Mouse (Mus musculus) G1E-ER4 (cell line): ENCODE measurements around the gene Ar. TPM values are rescaled to one million over a fixed set of nuclear protein-coding genes. Genes with fewer than 3 reads are reported as not detected.

ENCODE experiments used
- GATA1 ChIP-seq: IDR thresholded peaks from one replicate; pipeline ENCODE4 v1.8.0; 2012; ENCODE audit warnings: low read length, inconsistent platforms
- polyA plus RNA-seq: library from polyadenylated mRNA; stranded (reverse); fragments of >175 nt; gene quantifications from 2 replicates; pipeline ENCODE4 v1.2.3, GENCODE M21; 2012

The Ar gene
- polyA plus RNA-seq, 1 experiment, result not detected

GRCm38 (mm10) chrX:98323105-98323504, 174.5 kb downstream of the Ar start:
- TF ChIP-seq GATA1, result no peak

DNA sequence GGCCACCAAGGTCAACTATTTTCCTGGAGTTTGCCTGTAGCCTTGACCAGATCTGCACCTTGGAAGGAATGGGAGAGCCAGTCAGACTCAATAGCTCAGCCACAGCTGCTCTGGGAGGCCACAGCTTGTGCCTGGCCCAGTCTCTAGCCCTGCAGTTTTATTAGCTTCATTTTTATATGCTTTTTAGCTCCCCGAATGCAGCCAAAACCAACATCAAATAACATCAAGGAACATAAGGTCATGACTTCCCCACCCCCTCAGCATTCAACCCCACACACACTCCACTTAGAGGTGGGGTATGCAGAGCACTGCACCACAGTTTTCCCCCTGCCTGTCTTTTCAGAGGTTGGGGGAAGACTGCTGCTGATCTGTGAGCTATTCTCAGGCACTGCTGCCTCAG, 198.9 kb downstream of the Ar start:
- TF ChIP-seq GATA1, result no peak

DNA sequence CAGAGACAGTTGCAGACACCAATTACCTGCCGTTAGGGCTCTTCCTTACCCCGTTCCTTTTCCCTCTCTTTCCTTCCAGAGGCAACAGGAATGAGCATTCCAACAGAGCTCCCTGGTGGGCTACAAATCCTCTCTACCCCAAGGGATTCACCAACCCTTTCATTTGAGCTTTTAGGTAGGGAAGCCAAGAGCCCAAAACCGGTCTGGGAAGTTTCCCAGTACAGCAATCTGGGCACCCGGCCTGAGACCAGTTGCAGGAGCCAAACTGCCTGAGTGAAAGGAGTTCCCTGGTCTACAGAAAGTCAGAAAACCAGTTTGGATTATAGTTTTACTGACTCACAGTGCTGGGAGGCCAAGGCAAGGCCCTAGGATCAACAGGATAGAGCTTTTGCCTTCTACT, 199.5 kb downstream of the Ar start:
- no peak for TF ChIP-seq GATA1
